Mouse (Mus musculus) lung, postnatal 36 days (tissue): ENCODE measurements around the gene Rcsd1.
A peak's percentile ranks its signal among the peaks of the same experiment; 100 is the strongest.

Experiments used
- DNase-seq: peaks from one replicate; pipeline ENCODE4 v3.0.0; 2022; ENCODE audit warnings: mixed read lengths

Gene Rcsd1

GRCm38 (mm10) chr1:165617166-165617891, 92.2 kb downstream of the Rcsd1 start:
- DNase-seq: peak; percentile 67

DNA sequence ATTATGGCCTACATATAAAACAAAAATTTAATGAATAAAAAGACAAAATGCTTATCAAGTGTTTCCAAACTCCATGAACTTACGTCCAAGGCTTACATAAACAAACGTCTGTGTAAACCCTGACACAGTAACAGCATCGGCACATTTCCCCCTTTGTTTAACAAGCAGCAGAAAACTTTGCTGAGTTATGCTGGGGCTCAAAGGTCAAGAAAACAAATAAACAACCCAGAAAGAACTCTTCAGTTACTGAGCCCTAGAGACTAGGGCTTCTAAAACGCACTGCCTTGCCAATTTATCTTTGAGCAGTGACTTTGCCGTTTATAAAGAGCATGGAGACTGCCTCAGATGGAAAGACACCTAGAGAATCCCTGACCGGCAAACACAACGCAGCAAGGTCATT, 92.9 kb downstream of the Rcsd1 start:
- DNase-seq: no peak

DNA sequence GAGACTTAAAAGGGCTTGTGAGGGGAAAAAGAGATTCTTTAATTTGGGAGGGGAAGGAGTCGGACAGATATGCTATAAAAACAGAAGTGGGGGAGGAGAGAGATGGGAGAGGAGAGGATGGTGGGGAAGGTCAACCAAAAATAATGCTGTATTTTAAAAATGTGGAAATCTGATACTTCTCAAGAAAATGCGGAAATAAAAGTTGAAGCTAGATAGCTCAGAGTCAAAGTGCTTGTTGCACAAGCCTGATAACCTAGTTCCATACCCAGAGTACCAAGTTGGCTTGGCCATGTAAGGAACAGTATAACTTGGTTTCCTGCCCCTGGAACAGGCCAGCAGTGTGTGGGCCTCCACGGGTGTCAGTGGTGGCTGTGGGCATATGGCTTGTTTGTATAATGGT, 94.8 kb downstream of the Rcsd1 start:
- no peak for DNase-seq

DNA sequence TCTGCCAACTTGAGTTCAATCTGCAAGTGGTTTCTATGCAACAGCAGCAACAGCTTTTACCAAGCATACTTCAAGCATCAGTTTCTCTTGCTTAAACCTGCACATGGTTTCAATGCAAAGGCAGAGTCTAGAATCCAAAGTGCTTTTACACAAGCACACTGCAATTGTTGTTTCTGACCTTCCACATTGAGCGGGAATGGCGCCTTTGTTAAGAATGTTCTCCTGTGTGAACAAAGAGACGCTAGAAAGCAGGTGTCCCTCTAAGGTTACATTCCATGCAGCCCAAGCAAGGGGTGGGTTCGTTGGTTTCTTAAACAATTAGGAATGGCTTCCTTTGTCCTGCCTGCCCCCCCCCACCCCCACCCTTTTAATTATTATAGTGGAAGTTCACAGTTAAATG, 95.6 kb downstream of the Rcsd1 start:
- no peak for DNase-seq

GRCm38 (mm10) chr1:165612714-165613113, 96.8 kb downstream of the Rcsd1 start:
- DNase-seq: no peak

DNA sequence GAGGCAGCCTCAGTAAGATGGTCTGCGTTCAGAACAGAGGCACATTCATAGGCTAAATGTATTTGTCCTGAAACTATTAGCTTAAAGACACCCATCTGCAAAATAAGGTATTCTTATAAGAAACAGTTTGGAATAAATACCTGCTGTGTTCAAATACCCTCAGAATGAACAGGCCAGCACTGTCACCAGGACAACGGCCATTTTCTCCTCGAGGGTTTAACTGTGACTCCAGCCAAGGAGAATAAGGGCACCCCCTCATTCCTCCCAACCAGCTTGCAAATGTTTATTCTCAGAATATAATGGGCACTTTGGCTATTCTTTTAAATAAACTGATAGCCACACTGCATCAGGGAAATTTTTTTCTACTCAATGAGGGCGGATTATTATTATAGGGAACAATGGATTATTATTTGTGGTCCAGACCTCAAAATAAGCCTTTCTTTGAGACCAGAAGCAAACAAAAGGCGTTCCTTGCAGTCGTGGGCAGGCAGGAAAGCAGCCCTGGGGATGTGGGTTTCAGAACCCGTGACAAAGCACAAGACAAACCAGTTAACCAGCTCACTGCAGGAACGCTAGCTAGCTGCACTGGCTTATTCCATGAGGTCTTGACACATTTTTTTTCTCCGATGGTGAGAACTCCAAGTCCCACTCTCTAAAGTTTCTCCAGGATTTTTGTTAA, 99.1 kb downstream of the Rcsd1 start:
- no peak for DNase-seq

DNA sequence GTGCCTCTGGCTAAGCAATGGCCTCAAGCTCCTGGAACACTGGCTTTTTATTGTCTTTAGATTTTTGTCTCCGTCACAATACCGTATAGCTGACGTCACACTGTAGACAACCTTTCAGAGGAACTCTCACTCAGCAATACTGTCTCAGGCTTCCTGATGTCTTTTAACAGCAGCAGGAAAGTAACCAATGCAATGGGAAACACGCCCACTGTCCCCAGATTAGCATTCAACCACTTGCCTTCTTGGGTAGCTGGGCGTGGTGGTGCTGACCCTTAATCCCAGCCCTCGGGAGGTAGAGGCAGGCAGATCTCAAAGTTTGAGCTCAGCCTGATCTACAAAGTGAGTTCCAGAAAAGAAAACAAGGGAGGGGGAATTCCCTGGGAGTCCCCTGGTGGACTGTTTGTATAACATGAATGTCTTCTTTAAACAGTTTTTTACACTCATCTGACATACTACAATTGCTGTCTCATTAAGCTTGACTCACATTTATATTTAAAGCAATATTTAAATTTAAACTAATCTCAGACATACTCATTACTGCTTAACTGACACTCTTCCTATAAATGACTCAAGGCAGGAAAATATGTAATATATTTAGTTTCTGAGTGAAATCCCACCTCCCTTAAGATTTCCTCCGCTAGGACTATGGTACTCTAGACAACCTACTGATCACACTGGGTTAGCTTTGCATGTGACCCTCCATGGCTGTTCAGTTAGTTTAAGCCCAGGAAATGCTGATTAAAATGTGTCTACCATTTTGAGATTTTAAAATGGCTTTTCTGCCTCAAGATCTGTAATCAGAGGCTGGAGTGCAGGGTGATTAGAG, 99.8 kb downstream of the Rcsd1 start:
- no peak for DNase-seq

DNA sequence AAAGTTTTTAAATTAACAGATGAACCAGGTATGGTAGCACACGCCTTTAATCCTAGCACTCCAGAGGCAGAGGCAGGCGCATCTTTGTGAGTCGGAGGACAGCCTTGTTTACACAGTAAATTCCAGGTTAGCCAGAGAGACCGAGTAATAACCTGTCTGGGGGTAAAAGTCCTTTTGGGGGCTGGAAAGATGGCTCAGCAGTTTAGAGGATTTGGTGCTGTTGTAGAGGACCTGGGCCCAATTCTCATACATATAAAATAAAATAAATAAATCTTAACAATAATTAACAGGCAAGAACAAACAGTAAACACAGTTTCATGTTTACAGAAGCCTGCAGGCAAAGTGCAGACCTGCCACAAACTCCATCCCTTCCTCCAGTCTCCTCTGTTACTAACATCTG, 100.7 kb downstream of the Rcsd1 start:
- no peak for DNase-seq

DNA sequence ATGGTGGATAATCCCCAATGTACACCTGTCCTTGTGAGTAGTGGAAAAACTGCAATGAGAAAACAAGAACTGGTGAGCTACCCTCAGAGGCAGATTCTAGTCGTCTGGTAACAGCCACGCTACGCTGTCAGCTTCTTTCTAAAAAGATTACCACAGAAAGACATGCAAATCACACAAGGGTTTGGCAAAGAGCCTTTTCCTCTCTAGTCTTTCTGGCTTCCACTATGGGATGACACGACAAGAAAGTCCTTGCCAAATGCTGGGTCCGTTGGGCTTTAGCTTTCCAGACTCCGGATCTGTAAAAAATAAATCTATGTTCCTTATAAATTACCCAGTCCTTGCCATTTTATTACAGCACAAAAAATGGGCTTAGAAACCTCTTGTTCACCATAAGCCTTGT, 103.8 kb downstream of the Rcsd1 start:
- peak; percentile 45 for DNase-seq

DNA sequence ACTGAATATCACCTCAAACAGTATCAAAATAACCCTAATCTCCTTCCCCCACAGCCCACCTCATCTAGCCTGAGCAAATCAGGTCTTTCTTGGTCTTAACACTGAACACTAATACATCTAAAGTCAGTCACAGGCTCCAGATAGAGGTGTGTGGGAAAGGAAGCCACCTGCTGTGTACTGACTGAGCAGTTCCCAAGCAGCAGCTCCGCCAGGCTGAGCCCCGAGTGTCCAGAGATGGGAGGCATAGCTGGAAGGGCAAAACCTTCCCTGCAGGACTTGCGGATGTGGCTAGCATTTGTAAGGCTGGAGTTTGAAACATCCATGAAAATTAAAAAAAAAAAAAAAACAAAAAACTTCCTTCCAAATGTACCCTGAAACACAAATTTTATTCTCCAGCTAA, 104.4 kb downstream of the Rcsd1 start:
- DNase-seq: peak; percentile 51

- no peak for DNase-seq
These were observed 105.4 kb downstream of the Rcsd1 start for GRCm38 (mm10) chr1:165604203-165604602.

DNA sequence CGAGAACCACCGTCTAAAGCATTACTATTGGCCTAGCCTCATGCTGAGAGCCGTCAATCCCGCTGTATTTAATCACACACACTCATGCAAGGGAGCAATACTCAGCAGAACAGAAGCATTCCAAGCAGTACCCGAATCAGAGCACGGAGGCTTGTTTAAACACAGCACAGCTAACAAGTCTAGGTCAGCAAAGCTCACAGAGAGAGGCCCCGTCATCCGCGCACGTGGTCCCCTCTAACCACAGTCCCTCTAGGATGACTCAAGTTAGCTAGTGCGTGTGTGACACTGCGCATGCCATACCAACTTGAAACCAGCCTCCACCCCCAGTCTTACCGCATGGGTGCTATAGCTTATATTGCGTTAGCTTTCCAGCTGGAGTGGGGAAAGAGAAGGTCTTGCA, 106.3 kb downstream of the Rcsd1 start:
- no peak for DNase-seq

GRCm38 (mm10) chr1:165601775-165602280, 107.7 kb downstream of the Rcsd1 start:
- no peak for DNase-seq
